Mouse (Mus musculus): ENCODE data around the gene 4930578C19Rik. TPM values are rescaled to one million over a fixed set of nuclear protein-coding genes. Genes with fewer than 3 reads are reported as not detected.
"Not testable (repeated sequence)": the region's sequence is repeated elsewhere in the genome, so short reads cannot be mapped to it uniquely, and the experiment has no call there.

Gene 4930578C19Rik
- total and polyA plus RNA-seq, 3 experiments, result not detected

DNA sequence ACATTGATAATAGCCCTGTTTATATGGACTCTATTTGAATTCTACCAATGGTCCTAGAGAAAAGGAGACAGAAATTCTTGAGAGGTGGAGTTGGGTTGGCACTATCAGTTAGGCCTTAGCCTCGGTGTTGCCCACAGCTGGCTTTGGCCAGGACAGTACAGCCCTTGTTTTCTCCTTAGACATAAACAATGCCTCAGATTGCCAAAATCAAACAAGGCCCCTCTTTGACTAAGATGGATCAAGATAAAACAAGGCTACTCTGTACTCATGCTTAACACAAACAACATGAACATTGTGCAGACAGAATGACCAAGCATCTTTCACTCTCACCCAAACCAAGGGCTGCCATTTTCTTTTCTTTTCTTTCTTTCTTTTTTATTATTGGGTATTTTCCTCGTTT lies 51.6 kb downstream of the 4930578C19Rik start:
- Histone ChIP-seq H3K9me3 (replicated peaks; ENCODE audit: low read length) (no peaks in the 10 kb centered on the region), H3K79me2 (replicated peaks; ENCODE audit: control insufficient read depth, extremely low read depth, insufficient read depth, poor library complexity, severe bottlenecking) (no peaks in the 10 kb centered on the region), H3K4me1 (ENCODE audit: control insufficient read depth in 1 of 2, insufficient read depth in 2 of 2) (no peaks in the 10 kb centered on the region), H3K4me2 (ENCODE audit: insufficient read depth, low read depth, poor library complexity, severe bottlenecking) (no peak overlapping the region), H3K4me3 (replicated peaks in 1 of 3; ENCODE audit: low read depth in 2 of 3, low read length in 2 of 3, poor library complexity in 1 of 3) (no peak overlapping the region), H3K36me3 (replicated peaks in 1 of 2; ENCODE audit: control insufficient read depth in 1 of 2, insufficient read depth in 1 of 2, low read length in 1 of 2) (no peaks in the 10 kb centered on the region), H3K9ac (ENCODE audit: insufficient read depth, low read depth) (no peak overlapping the region), H3K27ac (ENCODE audit: insufficient read depth, low read depth) (no peak overlapping the region), H3K27me3 (replicated peaks) (no peaks in the 10 kb centered on the region)
- TF ChIP-seq E2F4 (IDR thresholded peaks at IDR 0.05; ENCODE audit: insufficient replicate concordance, low read depth, low read length), result no peak
- TF ChIP-seq JUN (IDR thresholded peaks at IDR 0.05; ENCODE audit: insufficient read depth, low read depth, low read length), result no peak
- dilution Hi-C loops (cut with MboI; ENCODE audit: extremely low pct_ligation_motif_present, extremely low pct_unique_long_range_greater_than_20kb, low sequenced_read_pairs) (no loop called here), in situ Hi-C loops (cut with MboI; ENCODE audit: low pct_ligation_motif_present, low pct_unique_long_range_greater_than_20kb, low sequenced_read_pairs) (no loop called here)
- no peak for DNase-seq (ENCODE audit: extremely low read depth)

DNA sequence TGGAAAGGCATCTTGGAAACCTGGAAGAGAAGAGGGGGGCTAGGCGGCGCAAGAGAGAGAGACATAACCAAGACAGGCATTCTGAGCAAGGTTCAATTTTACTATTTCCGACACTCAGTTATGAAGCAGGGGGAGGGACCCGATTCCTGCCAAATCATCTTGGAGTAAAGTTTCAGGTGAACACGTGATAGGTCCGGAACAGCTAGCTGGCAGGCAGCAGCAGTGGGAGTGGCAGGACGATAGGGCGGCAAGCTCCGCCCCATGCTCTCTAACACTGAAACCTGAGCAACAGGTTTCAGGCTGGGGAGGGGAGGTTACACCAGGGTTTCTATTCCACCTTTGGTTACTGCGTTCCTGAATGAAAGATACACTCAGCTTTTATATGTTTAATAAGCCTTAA lies 58.9 kb downstream of the 4930578C19Rik start:
- Histone ChIP-seq H3K9ac (ENCODE audit: insufficient read depth, low read depth) (no peak overlapping the region), H3K27me3 (replicated peaks) (no peaks in the 10 kb centered on the region), H3K36me3 (replicated peaks in 1 of 2; ENCODE audit: control insufficient read depth in 1 of 2, insufficient read depth in 1 of 2, low read length in 1 of 2) (no peaks in the 10 kb centered on the region), H3K79me2 (replicated peaks; ENCODE audit: control insufficient read depth, extremely low read depth, insufficient read depth, poor library complexity, severe bottlenecking) (no peaks in the 10 kb centered on the region), H3K4me3 (replicated peaks in 1 of 3; ENCODE audit: low read depth in 2 of 3, low read length in 2 of 3, poor library complexity in 1 of 3) (no peak overlapping the region), H3K4me1 (ENCODE audit: control insufficient read depth in 1 of 2, insufficient read depth in 2 of 2) (no peaks in the 10 kb centered on the region), H3K9me3 (replicated peaks; ENCODE audit: low read length) (no peaks in the 10 kb centered on the region), H3K4me2 (ENCODE audit: insufficient read depth, low read depth, poor library complexity, severe bottlenecking) (no peak overlapping the region), H3K27ac (ENCODE audit: insufficient read depth, low read depth) (no peak overlapping the region)
- in situ Hi-C loops (cut with MboI; ENCODE audit: low pct_ligation_motif_present, low pct_unique_long_range_greater_than_20kb, low sequenced_read_pairs), result no loop called here
- dilution Hi-C loops (cut with MboI; ENCODE audit: extremely low pct_ligation_motif_present, extremely low pct_unique_long_range_greater_than_20kb, low sequenced_read_pairs), result no loop called here
- no peak for DNase-seq (ENCODE audit: extremely low read depth)
- TF ChIP-seq SIN3A (IDR thresholded peaks at IDR 0.05; ENCODE audit: low read length), result no peak
- no peak for TF ChIP-seq BHLHE40 (IDR thresholded peaks at IDR 0.05; ENCODE audit: low read depth, low read length)
- TF ChIP-seq TBP (conservative IDR thresholded peaks at IDR 0.05; ENCODE audit: low read depth, low read length), result no peak
- no peak for TF ChIP-seq EP300 (IDR thresholded peaks at IDR 0.05; ENCODE audit: low read length)
- TF ChIP-seq UBTF (IDR thresholded peaks at IDR 0.05; ENCODE audit: low read depth, low read length), result no peak
- no peak for TF ChIP-seq MAX (IDR thresholded peaks at IDR 0.05; ENCODE audit: low read length)
- TF ChIP-seq MAFK (IDR thresholded peaks at IDR 0.05; ENCODE audit: insufficient replicate concordance, low read length), result no peak
- TF ChIP-seq TCF12 (IDR thresholded peaks at IDR 0.05; ENCODE audit: low read depth, low read length), result no peak

DNA sequence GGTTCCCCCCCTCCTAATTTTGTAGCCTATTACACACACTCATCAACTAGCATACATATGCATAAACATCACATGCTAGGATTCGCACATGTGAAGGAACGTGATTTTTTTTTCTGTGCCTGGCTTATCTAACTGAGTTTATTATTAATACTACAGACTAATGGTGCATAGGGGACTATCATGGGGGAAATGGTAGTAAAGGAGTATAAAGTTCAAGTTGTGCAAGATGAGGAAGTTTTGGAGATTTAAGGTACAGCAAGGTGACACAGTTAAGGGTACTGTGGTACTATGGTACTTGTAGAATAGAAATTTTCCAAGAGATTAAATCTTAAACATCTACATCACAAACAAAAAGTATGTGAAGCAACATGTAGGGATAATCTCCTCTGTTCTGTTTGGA lies 64.5 kb downstream of the 4930578C19Rik start:
- DNase-seq (ENCODE audit: extremely low read depth), result no peak
- TF ChIP-seq MAZ (IDR thresholded peaks at IDR 0.05; ENCODE audit: low read depth, low read length) (no peak), BHLHE40 (IDR thresholded peaks at IDR 0.05; ENCODE audit: low read depth, low read length) (no peak), POLR2AphosphoS2 (IDR thresholded peaks at IDR 0.05; ENCODE audit: low read depth, low read length) (no peak), JUND (conservative IDR thresholded peaks at IDR 0.05; ENCODE audit: low read depth, low read length) (no peak), JUN (IDR thresholded peaks at IDR 0.05; ENCODE audit: insufficient read depth, low read depth, low read length) (no peak), MAX (IDR thresholded peaks at IDR 0.05; ENCODE audit: low read length) (no peak), CTCF (conservative IDR thresholded peaks at IDR 0.05 in 1 of 2, IDR thresholded peaks at IDR 0.05 in 1 of 2; ENCODE audit: low read depth in 2 of 2, low read length in 2 of 2) (no peak), SMC3 (IDR thresholded peaks at IDR 0.05; ENCODE audit: low read depth, low read length) (no peak), SIN3A (IDR thresholded peaks at IDR 0.05; ENCODE audit: low read length) (no peak), ZNF384 (IDR thresholded peaks at IDR 0.05; ENCODE audit: low read depth, low read length) (no peak)
- H3K4me2 ChIP-seq (ENCODE audit: insufficient read depth, low read depth, poor library complexity, severe bottlenecking), result no peak overlapping the region
- H3K36me3 ChIP-seq (replicated peaks in 1 of 2; ENCODE audit: control insufficient read depth in 1 of 2, insufficient read depth in 1 of 2, low read length in 1 of 2), result no peaks in the 10 kb centered on the region
- dilution Hi-C loops (cut with MboI; ENCODE audit: extremely low pct_ligation_motif_present, extremely low pct_unique_long_range_greater_than_20kb, low sequenced_read_pairs), result no loop called here
- H3K27ac ChIP-seq (ENCODE audit: insufficient read depth, low read depth), result no peak overlapping the region
- H3K79me2 ChIP-seq (replicated peaks; ENCODE audit: control insufficient read depth, extremely low read depth, insufficient read depth, poor library complexity, severe bottlenecking), result no peaks in the 10 kb centered on the region
- no peaks in the 10 kb centered on the region for H3K4me1 ChIP-seq (ENCODE audit: control insufficient read depth in 1 of 2, insufficient read depth in 2 of 2)
- no peak overlapping the region for H3K4me3 ChIP-seq (replicated peaks in 1 of 3; ENCODE audit: low read depth in 2 of 3, low read length in 2 of 3, poor library complexity in 1 of 3)
- H3K9me3 ChIP-seq (replicated peaks; ENCODE audit: low read length), result no peaks in the 10 kb centered on the region
- in situ Hi-C loops (cut with MboI; ENCODE audit: low pct_ligation_motif_present, low pct_unique_long_range_greater_than_20kb, low sequenced_read_pairs), result no loop called here
- no peak overlapping the region for H3K9ac ChIP-seq (ENCODE audit: insufficient read depth, low read depth)
- H3K27me3 ChIP-seq (replicated peaks), result no peaks in the 10 kb centered on the region

DNA sequence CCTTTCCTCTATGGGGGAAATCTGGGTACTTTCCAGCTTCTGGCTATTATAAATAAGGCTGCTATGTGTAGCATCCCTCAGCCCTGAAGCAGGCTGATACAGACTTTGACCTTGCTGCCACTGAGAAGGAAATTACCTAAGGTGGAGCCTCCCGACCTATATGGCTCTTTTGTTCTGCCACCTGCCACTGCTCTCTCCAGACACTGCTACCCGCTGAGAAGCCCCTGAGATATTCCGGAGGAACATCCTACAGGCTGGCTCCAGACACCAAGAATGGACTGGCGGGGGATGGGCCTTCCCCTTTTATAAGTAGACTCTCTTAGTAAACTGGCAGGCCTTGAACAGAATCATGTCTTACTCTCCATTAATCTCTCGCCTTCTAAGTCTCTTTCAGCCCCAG lies 77.0 kb downstream of the 4930578C19Rik start:
- H3K79me2 ChIP-seq (replicated peaks; ENCODE audit: control insufficient read depth, extremely low read depth, insufficient read depth, poor library complexity, severe bottlenecking); H3K4me3 ChIP-seq (replicated peaks in 1 of 3; ENCODE audit: low read depth in 2 of 3, low read length in 2 of 3, poor library complexity in 1 of 3); H3K27ac ChIP-seq (ENCODE audit: insufficient read depth, low read depth); dilution Hi-C loops (cut with MboI; ENCODE audit: extremely low pct_ligation_motif_present, extremely low pct_unique_long_range_greater_than_20kb, low sequenced_read_pairs); H3K9ac ChIP-seq (ENCODE audit: insufficient read depth, low read depth); H3K9me3 ChIP-seq (replicated peaks; ENCODE audit: low read length); in situ Hi-C loops (cut with MboI; ENCODE audit: low pct_ligation_motif_present, low pct_unique_long_range_greater_than_20kb, low sequenced_read_pairs); H3K27me3 ChIP-seq (replicated peaks); H3K36me3 ChIP-seq (replicated peaks in 1 of 2; ENCODE audit: control insufficient read depth in 1 of 2, insufficient read depth in 1 of 2, low read length in 1 of 2); DNase-seq (ENCODE audit: extremely low read depth); H3K4me2 ChIP-seq (ENCODE audit: insufficient read depth, low read depth, poor library complexity, severe bottlenecking); H3K4me1 ChIP-seq (ENCODE audit: control insufficient read depth in 1 of 2, insufficient read depth in 2 of 2): not testable (repeated sequence)
